Mouse (Mus musculus) embryonic facial prominence, embryonic 14.5 days (tissue): Measurements from ENCODE around the gene Ppp2r2c. TPM values are rescaled to one million over a fixed set of nuclear protein-coding genes. Genes with fewer than 3 reads are reported as not detected.

Experiments
- ATAC-seq: fragments of 200-750 bp; cut with Nextera tagmentation; 2 replicates; pipeline ENCODE4 v1.8.0; 2017; ENCODE audit warnings: low read depth, moderate number of reproducible peaks, moderate TSS enrichment
- DNase-seq: peaks from one replicate; pipeline ENCODE4 v3.0.0-alpha.2; 2015; ENCODE audit warnings: low spot score
- H3K27ac ChIP-seq: fragments of 300-500 bp; sonication (generic); replicated peaks from 2 replicates; pipeline ENCODE4 v1.5.1; 2014; ENCODE audit warnings: low read depth, mild to moderate bottlenecking, low read length, moderate library complexity
- H3K27me3 ChIP-seq: fragments of 300-500 bp; sonication (generic); replicated peaks from 2 replicates; pipeline ENCODE4 v1.6.1; 2014; ENCODE audit warnings: low read length; ENCODE audit not compliant: control insufficient read depth, insufficient read depth
- H3K36me3 ChIP-seq: fragments of 300-500 bp; sonication (generic); 2 replicates; pipeline ENCODE4 v1.6.1; 2014; ENCODE audit warnings: low read length, mixed read lengths; ENCODE audit not compliant: control insufficient read depth, insufficient read depth
- H3K4me1 ChIP-seq: fragments of 300-500 bp; sonication (generic); 2 replicates; pipeline ENCODE4 v1.6.1; 2014; ENCODE audit warnings: antibody characterized with exemption, low read length; ENCODE audit not compliant: control insufficient read depth, insufficient read depth
- H3K4me2 ChIP-seq: fragments of 300-500 bp; sonication (generic); 2 replicates; pipeline ENCODE4 v1.6.1; 2014; ENCODE audit warnings: low read depth, mild to moderate bottlenecking, low read length, moderate library complexity, mixed read lengths
- H3K4me3 ChIP-seq: fragments of 300-500 bp; sonication (generic); 2 replicates; pipeline ENCODE4 v1.5.1; 2014; ENCODE audit warnings: low read depth, mild to moderate bottlenecking, low read length
- H3K9ac ChIP-seq: fragments of 300-500 bp; sonication (generic); 2 replicates; pipeline ENCODE4 v1.6.1; 2014; ENCODE audit warnings: low read depth, mild to moderate bottlenecking, low read length, moderate library complexity, mixed read lengths
- H3K9me3 ChIP-seq: fragments of 300-500 bp; sonication (generic); 2 replicates; pipeline ENCODE4 v1.6.1; 2016; ENCODE audit warnings: low read length; ENCODE audit not compliant: control insufficient read depth
- WGBS: fragments of 180-500 bp; shearing (Covaris S2); extraction: QIAGEN DNeasy Blood & Tissue Kit; methylation state at CpG from one replicate; pipeline ENCODE4 v1.1.7; 2014; 5-methylcytosine and 5-hydroxymethylcytosine counted together
- polyA plus RNA-seq: library from polyadenylated mRNA; unstranded; fragments of >200 nt; fragmentation: Nextera tagmentation; extraction: Ambion mirVana; gene quantifications from 2 replicates; pipeline ENCODE4 v1.2.1, GENCODE M21; 2014

The Ppp2r2c gene
- polyA plus RNA-seq, 1 experiment from 2014 or later = 3.1 TPM

GRCm38 (mm10) chr5:36946445-36946844 lies 78.1 kb downstream of the Ppp2r2c start:
- H3K4me2 ChIP-seq = no peak overlapping the region
- no peaks in the 10 kb centered on the region for H3K9me3 ChIP-seq
- DNase-seq (peak; percentile 76), ATAC-seq (no peak)
- no peaks in the 10 kb centered on the region for H3K4me1 ChIP-seq
- H3K4me3 ChIP-seq = no peak overlapping the region
- no peaks in the 10 kb centered on the region for H3K27me3 ChIP-seq
- no peak overlapping the region for H3K27ac ChIP-seq
- WGBS = 29% methylated on average over 5 of the region's 5 CpGs
- no peak overlapping the region for H3K9ac ChIP-seq
- H3K36me3 ChIP-seq = no peaks in the 10 kb centered on the region

DNA sequence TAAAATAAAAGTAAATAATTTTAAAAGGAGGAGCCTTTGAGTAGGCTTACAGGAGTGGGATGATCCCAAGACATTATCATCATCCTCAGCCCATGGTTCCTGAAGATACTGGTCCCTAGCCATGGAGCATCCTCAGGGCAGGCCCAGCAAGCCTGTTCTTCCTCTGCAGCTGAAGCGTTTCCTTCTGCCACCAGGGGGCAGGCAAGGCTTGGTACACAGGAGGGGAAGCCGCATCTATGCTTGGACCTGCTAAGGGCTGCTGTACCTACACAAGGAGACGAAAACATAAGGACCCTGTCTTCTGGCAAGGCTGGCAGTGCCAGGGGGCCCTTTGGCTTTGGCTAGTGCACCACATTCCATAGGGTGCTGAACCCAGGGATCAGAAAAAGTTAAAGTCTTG lies 80.5 kb downstream of the Ppp2r2c start:
- Histone ChIP-seq H3K27me3 (no peaks in the 10 kb centered on the region), H3K27ac (no peak overlapping the region), H3K4me2 (no peak overlapping the region), H3K36me3 (no peaks in the 10 kb centered on the region), H3K4me3 (no peak overlapping the region), H3K9ac (no peak overlapping the region), H3K9me3 (no peaks in the 10 kb centered on the region), H3K4me1 (no peaks in the 10 kb centered on the region)
- DNase-seq (peak; percentile 76), ATAC-seq (peak; percentile 60; the same call in 1 of the 2 replicates)
- 6% methylated on average over 3 of the region's 3 CpGs for WGBS

DNA sequence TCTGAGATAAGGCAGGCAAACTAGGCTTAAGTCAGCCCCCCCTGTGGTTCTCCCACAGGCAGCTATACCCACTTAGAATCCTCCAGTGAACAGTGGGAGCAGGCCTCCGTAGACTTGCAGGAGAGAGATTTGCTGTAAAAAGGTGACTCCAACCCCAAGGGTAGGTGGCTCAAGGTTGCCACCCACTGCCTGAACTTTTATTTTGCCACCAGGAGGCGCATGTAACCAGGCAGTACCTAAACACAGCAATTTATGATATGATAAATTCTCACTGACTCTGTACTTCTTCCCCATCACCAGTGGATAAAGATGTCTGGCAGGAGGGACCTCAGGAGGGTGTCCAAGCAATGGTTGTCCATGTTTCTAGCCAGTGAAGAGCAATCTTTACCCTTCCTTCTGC lies 82.6 kb downstream of the Ppp2r2c start:
- Histone ChIP-seq H3K4me1 (no peaks in the 10 kb centered on the region), H3K4me3 (no peak overlapping the region), H3K27me3 (no peaks in the 10 kb centered on the region), H3K27ac (no peak overlapping the region), H3K9ac (no peak overlapping the region), H3K9me3 (no peaks in the 10 kb centered on the region), H3K36me3 (no peaks in the 10 kb centered on the region), H3K4me2 (no peak overlapping the region)
- 50% methylated on average over 2 of the region's 2 CpGs for WGBS
- no peak for DNase-seq
- ATAC-seq = no peak

GRCm38 (mm10) chr5:36952311-36952710 lies 84.0 kb downstream of the Ppp2r2c start:
- Histone ChIP-seq H3K36me3 (no peaks in the 10 kb centered on the region), H3K4me1 (no peaks in the 10 kb centered on the region), H3K27ac (no peak overlapping the region), H3K9ac (no peak overlapping the region), H3K9me3 (no peaks in the 10 kb centered on the region), H3K4me3 (no peak overlapping the region), H3K4me2 (no peak overlapping the region), H3K27me3 (no peaks in the 10 kb centered on the region)
- no peak for ATAC-seq
- no peak for DNase-seq
- WGBS = 91% methylated on average over 15 of the region's 15 CpGs

DNA sequence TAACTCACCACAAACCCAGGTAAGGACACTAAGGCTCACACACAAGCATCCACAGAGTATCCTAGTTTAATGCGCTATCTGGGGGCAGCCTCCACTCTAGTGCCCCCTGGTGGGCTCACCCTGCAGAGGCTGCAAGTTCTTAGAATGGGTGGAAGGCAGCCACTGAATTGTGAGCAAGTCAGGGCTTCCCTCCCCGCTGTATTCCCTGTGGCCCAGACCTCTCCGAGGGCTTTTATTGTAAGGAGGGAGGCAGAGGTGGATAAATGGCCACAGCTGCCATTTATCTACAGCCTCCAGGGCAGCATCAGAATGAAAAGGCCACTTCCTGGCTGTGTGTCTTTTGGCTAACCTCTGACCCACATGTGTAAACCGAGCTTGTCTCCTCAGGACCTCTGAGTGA lies 87.1 kb downstream of the Ppp2r2c start:
- WGBS = 11% methylated on average over 4 of the region's 4 CpGs
- Histone ChIP-seq H3K9ac (no peak overlapping the region), H3K27me3 (no peaks in the 10 kb centered on the region), H3K4me3 (no peak overlapping the region), H3K4me2 (no peak overlapping the region), H3K9me3 (no peaks in the 10 kb centered on the region), H3K27ac (no peak overlapping the region), H3K4me1 (no peaks in the 10 kb centered on the region), H3K36me3 (no peaks in the 10 kb centered on the region)
- ATAC-seq (no peak), DNase-seq (peak; percentile 14)

GRCm38 (mm10) chr5:36958837-36959236 lies 90.5 kb downstream of the Ppp2r2c start:
- H3K4me1 ChIP-seq = no peaks in the 10 kb centered on the region
- DNase-seq (peak; percentile 21), ATAC-seq (no peak)
- WGBS = 29% methylated on average over 5 of the region's 5 CpGs
- no peaks in the 10 kb centered on the region for H3K27me3 ChIP-seq
- no peaks in the 10 kb centered on the region for H3K9me3 ChIP-seq
- no peak overlapping the region for H3K9ac ChIP-seq
- H3K27ac ChIP-seq = no peak overlapping the region
- H3K36me3 ChIP-seq = no peaks in the 10 kb centered on the region
- no peak overlapping the region for H3K4me2 ChIP-seq
- H3K4me3 ChIP-seq = no peak overlapping the region

GRCm38 (mm10) chr5:36960501-36960900 lies 92.2 kb downstream of the Ppp2r2c start:
- Histone ChIP-seq H3K27me3 (no peaks in the 10 kb centered on the region), H3K9me3 (no peaks in the 10 kb centered on the region), H3K9ac (no peak overlapping the region), H3K4me1 (no peaks in the 10 kb centered on the region), H3K4me3 (no peak overlapping the region), H3K4me2 (no peak overlapping the region), H3K27ac (no peak overlapping the region), H3K36me3 (peaks cover 6% of the 10 kb centered on the region; the same call in 1 of the 2 replicates)
- WGBS = 52% methylated on average over 5 of the region's 5 CpGs
- DNase-seq = peak; percentile 39
- peak; percentile 60; the same call in 1 of the 2 replicates for ATAC-seq

GRCm38 (mm10) chr5:36971587-36971986 lies 103.3 kb downstream of the Ppp2r2c start:
- no peak overlapping the region for H3K27ac ChIP-seq
- WGBS = 82% methylated on average over 8 of the region's 8 CpGs

DNA sequence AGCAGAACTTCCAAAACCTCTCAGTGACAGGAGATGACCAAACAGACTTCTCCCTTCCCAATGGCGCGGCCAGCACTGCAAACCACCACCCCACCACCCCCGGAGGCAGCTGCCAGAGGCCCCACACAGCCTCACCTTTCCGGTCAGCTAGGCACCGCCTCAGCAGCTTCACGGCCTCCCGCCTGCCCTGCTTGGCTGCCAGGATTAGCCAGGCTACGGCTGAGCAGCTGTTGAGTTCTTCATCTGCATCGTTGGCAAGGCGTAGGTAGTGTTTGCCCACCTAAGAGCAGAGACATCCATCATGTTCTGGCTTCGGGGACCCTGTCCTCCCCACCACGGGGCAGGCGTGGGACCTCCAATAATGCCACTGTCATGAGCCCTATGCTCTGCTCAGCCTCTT lies 107.0 kb downstream of the Ppp2r2c start:
- Histone ChIP-seq H3K9ac (0 out of 2 replicates have a peak overlapping the region, but pooled peaks have one; percentile 25), H3K4me2 (no peak overlapping the region), H3K9me3 (no peaks in the 10 kb centered on the region), H3K36me3 (peaks cover 17% of the 10 kb centered on the region; the same call in 1 of the 2 replicates), H3K27me3 (no peaks in the 10 kb centered on the region), H3K4me1 (no peaks in the 10 kb centered on the region), H3K4me3 (no peak overlapping the region), H3K27ac (no peak overlapping the region)
- DNase-seq = no peak
- no peak for ATAC-seq
- WGBS = 85% methylated on average over 10 of the region's 13 CpGs

More at GRCm38 (mm10) chr5:36971587-36971986, 103.3 kb downstream of the Ppp2r2c start:
- Histone ChIP-seq H3K27me3 (no peaks in the 10 kb centered on the region), H3K4me1 (no peaks in the 10 kb centered on the region), H3K9ac (no peak overlapping the region), H3K36me3 (peaks cover 36% of the 10 kb centered on the region), H3K9me3 (no peaks in the 10 kb centered on the region), H3K4me3 (no peak overlapping the region), H3K4me2 (no peak overlapping the region)
- no peak for ATAC-seq
- DNase-seq = no peak
